Mouse (Mus musculus): Measurements from ENCODE around the gene Scmh1. TPM values are rescaled to one million over a fixed set of nuclear protein-coding genes. Genes with fewer than 3 reads are reported as not detected.

The Scmh1 gene
- polyA plus RNA-seq, 1 experiment: 12.0 TPM

DNA sequence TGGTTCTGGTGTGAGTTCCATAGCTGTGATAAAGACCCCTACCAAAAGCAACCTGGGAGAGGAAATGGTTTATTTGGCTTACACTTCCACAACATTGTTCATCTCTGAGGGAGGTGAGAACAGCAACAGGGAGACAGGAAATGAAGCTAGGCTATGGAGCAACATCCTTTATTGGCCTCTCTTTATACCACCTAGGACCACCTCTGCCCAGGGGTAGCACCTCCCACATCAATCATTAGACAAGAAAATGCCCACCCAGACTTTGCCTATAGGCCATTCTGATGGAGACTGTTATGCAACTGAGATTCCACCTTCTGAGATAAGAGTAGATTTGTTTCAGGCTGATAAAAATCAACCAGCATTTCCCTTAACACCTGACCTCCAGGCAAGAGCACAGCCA is 834 bp upstream of the Scmh1 start:
- Histone ChIP-seq H3K27me3 (ENCODE audit: control insufficient read depth, insufficient read depth, low read length) (peaks cover 3% of the 10 kb centered on the region; the same call in 1 of the 2 replicates), H3K27ac (ENCODE audit: insufficient read depth, low read length) (no peak overlapping the region), H3K4me1 (ENCODE audit: control insufficient read depth, insufficient read depth, insufficient read length) (peaks cover 3% of the 10 kb centered on the region), H3K36me3 (ENCODE audit: control insufficient read depth, insufficient read depth, low read length) (no peaks in the 10 kb centered on the region), H3K4me3 (ENCODE audit: extremely low read depth, insufficient read depth, insufficient read length) (no peak overlapping the region)
- TF ChIP-seq POLR2A (IDR thresholded peaks at IDR 0.05; ENCODE audit: low read depth, low read length) (no peak), CTCF (IDR thresholded peaks at IDR 0.05; ENCODE audit: extremely low read depth, insufficient read depth, insufficient read length, insufficient replicate concordance) (no peak)
- DNase-seq (ENCODE audit: low read depth in 1 of 2, low spot score in 2 of 2): no peak

DNA sequence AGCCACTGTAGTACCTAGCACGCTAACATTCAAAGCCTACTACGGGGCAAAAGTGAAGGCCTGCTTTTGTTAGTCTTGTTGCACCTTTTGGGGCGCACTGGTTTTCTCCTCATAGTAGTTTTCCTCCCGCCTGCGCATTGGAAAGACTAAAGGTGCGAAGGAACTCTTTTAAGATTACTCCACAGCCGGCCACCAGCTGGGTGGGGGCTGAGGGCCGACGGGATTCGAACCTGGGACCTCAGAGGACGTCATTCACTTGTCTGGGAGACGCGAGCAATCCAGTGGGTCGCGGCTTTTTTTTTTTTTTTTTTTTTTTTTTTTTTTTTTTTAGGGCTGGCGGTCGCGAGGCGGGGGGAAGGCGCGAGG is 320 bp upstream of the Scmh1 start:
- H3K27ac ChIP-seq (ENCODE audit: insufficient read depth, low read length): no peak overlapping the region
- no peaks in the 10 kb centered on the region for H3K36me3 ChIP-seq (ENCODE audit: control insufficient read depth, insufficient read depth, low read length)
- peaks cover 3% of the 10 kb centered on the region; the same call in 1 of the 2 replicates for H3K27me3 ChIP-seq (ENCODE audit: control insufficient read depth, insufficient read depth, low read length)
- H3K4me1 ChIP-seq (ENCODE audit: control insufficient read depth, insufficient read depth, insufficient read length): peaks cover 3% of the 10 kb centered on the region
- peak overlapping the region; percentile 95 for H3K4me3 ChIP-seq (ENCODE audit: extremely low read depth, insufficient read depth, insufficient read length)
- 13% methylated on average over 21 of the region's 21 CpGs for WGBS
- no peak for DNase-seq (ENCODE audit: low read depth in 1 of 2, low spot score in 2 of 2)
- TF ChIP-seq POLR2A (IDR thresholded peaks at IDR 0.05; ENCODE audit: low read depth, low read length) (no peak), CTCF (IDR thresholded peaks at IDR 0.05; ENCODE audit: extremely low read depth, insufficient read depth, insufficient read length, insufficient replicate concordance) (no peak)

DNA sequence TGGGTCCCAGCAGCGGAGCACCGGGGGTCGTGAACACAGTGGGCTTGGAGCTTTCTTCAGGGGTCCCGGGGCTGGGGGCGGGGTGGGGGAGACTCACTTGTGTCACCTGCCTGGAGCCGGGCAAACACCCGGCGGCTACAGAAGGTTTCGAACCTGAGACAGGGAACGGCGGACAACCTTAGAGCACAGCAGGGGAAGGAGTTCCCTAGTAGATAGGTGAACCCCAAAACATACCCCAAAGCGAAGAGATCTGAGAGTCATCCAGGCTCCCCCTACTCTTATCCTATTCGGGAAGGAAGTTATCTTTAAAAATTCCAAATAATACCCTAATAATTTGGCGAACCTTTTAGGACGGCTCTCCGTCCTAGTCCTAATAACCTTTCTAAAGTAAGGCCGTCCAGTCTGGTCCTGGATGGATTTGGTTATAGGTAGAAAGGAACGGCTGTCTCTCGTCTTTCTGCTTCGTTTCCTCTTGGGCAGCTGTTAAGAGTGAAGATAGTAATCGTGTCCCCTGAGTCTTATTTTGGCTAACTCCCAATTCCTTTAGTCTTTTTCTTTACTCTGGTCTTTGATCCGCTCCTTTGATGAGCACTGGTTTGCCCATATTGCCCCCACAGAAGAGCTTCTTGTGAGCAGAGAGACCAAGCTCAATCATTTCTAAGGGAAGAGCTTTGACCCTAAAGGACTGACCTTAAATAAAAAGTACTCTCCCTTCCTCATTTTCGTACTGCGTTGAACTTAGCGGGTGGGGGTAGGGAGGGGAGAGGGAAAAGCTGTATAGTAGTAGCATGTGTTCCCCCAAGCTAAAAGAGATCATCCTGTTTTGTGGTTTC is 941 bp downstream of the Scmh1 start:
- peak overlapping the region; percentile 95 for H3K4me3 ChIP-seq (ENCODE audit: extremely low read depth, insufficient read depth, insufficient read length)
- TF ChIP-seq CTCF (IDR thresholded peaks at IDR 0.05; ENCODE audit: extremely low read depth, insufficient read depth, insufficient read length, insufficient replicate concordance): no peak
- TF ChIP-seq POLR2A (IDR thresholded peaks at IDR 0.05; ENCODE audit: low read depth, low read length): no peak
- WGBS: 5% methylated on average over 25 of the region's 25 CpGs
- H3K27me3 ChIP-seq (ENCODE audit: control insufficient read depth, insufficient read depth, low read length): peaks cover 3% of the 10 kb centered on the region; the same call in 1 of the 2 replicates
- H3K4me1 ChIP-seq (ENCODE audit: control insufficient read depth, insufficient read depth, insufficient read length): peaks cover 3% of the 10 kb centered on the region
- no peak for DNase-seq (ENCODE audit: low read depth in 1 of 2, low spot score in 2 of 2)
- no peaks in the 10 kb centered on the region for H3K36me3 ChIP-seq (ENCODE audit: control insufficient read depth, insufficient read depth, low read length)
- peak overlapping the region; percentile 73; the same call in 1 of the 2 replicates for H3K27ac ChIP-seq (ENCODE audit: insufficient read depth, low read length)

DNA sequence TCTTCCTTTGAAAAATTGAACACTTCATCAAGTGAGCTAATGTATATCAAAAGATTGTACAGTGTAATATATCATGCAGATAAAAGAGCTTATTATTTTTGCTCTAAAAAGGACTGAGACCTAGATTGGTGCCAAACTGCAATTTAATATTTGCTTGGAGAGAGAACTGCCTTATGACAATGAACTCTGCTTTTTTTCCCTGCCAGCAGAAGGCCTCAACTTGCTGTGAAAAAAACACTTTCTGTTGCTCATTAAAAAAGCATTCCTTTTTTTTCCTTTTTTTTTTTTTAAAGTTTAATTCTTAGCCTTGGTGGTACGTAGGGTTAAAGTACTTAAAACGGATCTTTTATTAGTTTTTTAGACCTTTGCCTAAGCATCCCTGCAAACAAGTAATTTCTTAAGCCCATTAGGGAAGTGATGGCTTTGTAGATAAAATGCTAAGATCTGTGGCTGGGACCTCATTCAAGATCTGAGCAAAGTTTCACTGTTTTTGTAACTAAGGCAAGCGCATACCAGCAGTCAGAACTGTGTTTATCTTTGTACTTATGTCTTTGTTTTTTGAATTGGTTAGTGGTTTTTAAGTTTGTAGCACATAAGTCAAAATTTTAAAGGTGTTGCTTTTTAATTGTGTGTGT is 1.7 kb downstream of the Scmh1 start:
- TF ChIP-seq POLR2A (IDR thresholded peaks at IDR 0.05; ENCODE audit: low read depth, low read length) (no peak), CTCF (IDR thresholded peaks at IDR 0.05; ENCODE audit: extremely low read depth, insufficient read depth, insufficient read length, insufficient replicate concordance) (no peak)
- H3K27ac ChIP-seq (ENCODE audit: insufficient read depth, low read length): no peak overlapping the region
- H3K27me3 ChIP-seq (ENCODE audit: control insufficient read depth, insufficient read depth, low read length): peaks cover 3% of the 10 kb centered on the region; the same call in 1 of the 2 replicates
- peaks cover 3% of the 10 kb centered on the region for H3K4me1 ChIP-seq (ENCODE audit: control insufficient read depth, insufficient read depth, insufficient read length)
- 50% methylated on average over 3 of the region's 3 CpGs for WGBS
- no peak overlapping the region for H3K4me3 ChIP-seq (ENCODE audit: extremely low read depth, insufficient read depth, insufficient read length)
- H3K36me3 ChIP-seq (ENCODE audit: control insufficient read depth, insufficient read depth, low read length): no peaks in the 10 kb centered on the region
- DNase-seq (ENCODE audit: low read depth in 1 of 2, low spot score in 2 of 2): no peak

DNA sequence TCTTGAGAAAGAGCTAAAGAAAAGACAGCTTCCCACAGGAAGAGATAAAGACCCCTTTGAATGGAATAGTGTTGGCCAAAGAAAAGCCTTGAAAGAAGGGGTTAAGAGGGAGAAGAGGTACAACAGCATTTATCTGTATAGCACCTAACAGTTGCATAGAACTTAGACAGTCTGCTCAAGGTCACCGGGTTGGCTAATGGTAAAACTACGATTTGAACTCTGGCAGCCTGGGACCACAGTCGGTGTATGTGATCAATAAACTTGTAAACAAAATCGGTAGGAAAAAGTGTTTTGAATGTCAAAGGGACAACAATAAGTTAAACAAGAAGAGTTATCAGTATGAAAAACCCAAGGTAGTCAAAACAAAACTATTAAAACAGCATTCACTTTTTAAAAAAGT is 13.0 kb downstream of the Scmh1 start:
- Histone ChIP-seq H3K36me3 (ENCODE audit: control insufficient read depth, insufficient read depth, low read length) (no peaks in the 10 kb centered on the region), H3K4me3 (ENCODE audit: extremely low read depth, insufficient read depth, insufficient read length) (no peak overlapping the region), H3K27me3 (ENCODE audit: control insufficient read depth, insufficient read depth, low read length) (no peaks in the 10 kb centered on the region), H3K4me1 (ENCODE audit: control insufficient read depth, insufficient read depth, insufficient read length) (no peaks in the 10 kb centered on the region; the same call in 1 of the 2 replicates), H3K27ac (ENCODE audit: insufficient read depth, low read length) (no peak overlapping the region)
- WGBS: 91% methylated on average over 4 of the region's 4 CpGs
- no peak for DNase-seq (ENCODE audit: low read depth in 1 of 2, low spot score in 2 of 2)
- TF ChIP-seq POLR2A (IDR thresholded peaks at IDR 0.05; ENCODE audit: low read depth, low read length) (no peak), CTCF (IDR thresholded peaks at IDR 0.05; ENCODE audit: extremely low read depth, insufficient read depth, insufficient read length, insufficient replicate concordance) (no peak)

DNA sequence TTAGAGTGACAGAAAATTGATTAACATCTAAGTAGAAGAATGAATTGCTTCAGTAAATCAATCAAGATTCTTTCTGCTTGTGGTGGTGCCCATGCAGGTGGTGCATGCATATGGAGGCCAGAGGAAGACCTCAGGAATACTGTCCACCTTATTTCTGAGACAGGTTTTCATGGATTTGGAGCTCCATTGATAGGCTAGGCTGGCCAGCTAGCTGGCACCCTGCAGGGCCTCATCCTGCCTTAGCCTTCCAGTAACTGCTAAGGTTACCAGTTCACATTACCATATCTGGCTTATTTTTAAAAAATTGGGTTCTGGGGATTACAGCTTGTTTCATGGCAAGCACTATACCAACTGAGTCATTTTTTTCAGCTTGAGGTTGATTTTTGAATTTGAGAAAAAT is 15.1 kb downstream of the Scmh1 start:
- H3K27ac ChIP-seq (ENCODE audit: insufficient read depth, low read length): no peak overlapping the region
- no peaks in the 10 kb centered on the region for H3K27me3 ChIP-seq (ENCODE audit: control insufficient read depth, insufficient read depth, low read length)
- no peak overlapping the region for H3K4me3 ChIP-seq (ENCODE audit: extremely low read depth, insufficient read depth, insufficient read length)
- no peaks in the 10 kb centered on the region for H3K36me3 ChIP-seq (ENCODE audit: control insufficient read depth, insufficient read depth, low read length)
- no peak for TF ChIP-seq CTCF (IDR thresholded peaks at IDR 0.05; ENCODE audit: extremely low read depth, insufficient read depth, insufficient read length, insufficient replicate concordance)
- no peak for TF ChIP-seq POLR2A (IDR thresholded peaks at IDR 0.05; ENCODE audit: low read depth, low read length)
- no peak for DNase-seq (ENCODE audit: low read depth in 1 of 2, low spot score in 2 of 2)
- H3K4me1 ChIP-seq (ENCODE audit: control insufficient read depth, insufficient read depth, insufficient read length): no peaks in the 10 kb centered on the region; the same call in 1 of the 2 replicates

DNA sequence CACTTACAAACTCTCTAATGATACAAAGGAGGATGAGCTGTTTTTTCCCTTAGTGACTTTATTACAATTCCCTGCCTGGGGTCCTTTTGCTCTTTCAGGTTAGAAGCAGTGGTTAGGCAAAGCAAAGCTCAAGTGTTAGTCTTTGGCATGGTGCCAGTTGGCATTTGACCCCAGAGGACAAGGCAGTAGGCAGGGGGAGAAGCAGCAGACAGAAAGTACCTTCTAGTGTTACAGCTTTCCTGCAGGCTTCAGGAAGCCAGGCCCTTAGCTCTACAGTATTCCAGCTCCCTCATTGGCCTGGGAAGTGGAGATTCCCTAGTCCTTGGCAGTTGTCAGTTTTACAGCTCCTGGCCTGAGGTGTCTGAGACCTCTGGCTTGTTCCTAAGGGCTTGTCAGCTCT is 15.6 kb downstream of the Scmh1 start:
- DNase-seq (ENCODE audit: low read depth in 1 of 2, low spot score in 2 of 2): no peak
- Histone ChIP-seq H3K27ac (ENCODE audit: insufficient read depth, low read length) (no peak overlapping the region), H3K4me1 (ENCODE audit: control insufficient read depth, insufficient read depth, insufficient read length) (no peaks in the 10 kb centered on the region; the same call in 1 of the 2 replicates), H3K4me3 (ENCODE audit: extremely low read depth, insufficient read depth, insufficient read length) (no peak overlapping the region), H3K27me3 (ENCODE audit: control insufficient read depth, insufficient read depth, low read length) (no peaks in the 10 kb centered on the region), H3K36me3 (ENCODE audit: control insufficient read depth, insufficient read depth, low read length) (no peaks in the 10 kb centered on the region)
- no peak for TF ChIP-seq POLR2A (IDR thresholded peaks at IDR 0.05; ENCODE audit: low read depth, low read length)
- TF ChIP-seq CTCF (IDR thresholded peaks at IDR 0.05; ENCODE audit: extremely low read depth, insufficient read depth, insufficient read length, insufficient replicate concordance): no peak
